Mouse (Mus musculus) cerebellum, adult 2 months (tissue): ENCODE results near the gene Sun5. TPM values are rescaled to one million over a fixed set of nuclear protein-coding genes. Genes with fewer than 3 reads are reported as not detected.
A peak's percentile ranks its signal among the peaks of the same experiment; 100 is the strongest.

Source experiments
- DNase-seq, 2 experiments: peaks; one replicate each; pipeline ENCODE4 v3.0.0; 2021
- H3K27ac ChIP-seq: fragments of 200-500 bp; 2 replicates; pipeline ENCODE4 v1.5.1; 2012; ENCODE audit warnings: low read length, control low read depth, inconsistent platforms; ENCODE audit not compliant: insufficient read depth
- H3K27me3 ChIP-seq: fragments of 200-500 bp; 2 replicates; pipeline ENCODE4 v1.6.1; 2012; ENCODE audit warnings: inconsistent platforms, mild to moderate bottlenecking, low read length, moderate library complexity; ENCODE audit not compliant: control insufficient read depth, insufficient read depth
- H3K4me1 ChIP-seq: fragments of 200-500 bp; 2 replicates; pipeline ENCODE4 v1.6.1; 2011; ENCODE audit warnings: low read length; ENCODE audit not compliant: control insufficient read depth, insufficient read depth
- H3K4me3 ChIP-seq: fragments of 200-500 bp; replicated peaks from 2 replicates; pipeline ENCODE3; 2011; ENCODE audit warnings: mild to moderate bottlenecking, low read depth, low read length, control low read depth; ENCODE audit not compliant: insufficient read depth
- CTCF ChIP-seq: fragments of 200-500 bp; IDR thresholded peaks from 2 replicates; pipeline ENCODE4 v1.5.1; 2011; ENCODE audit warnings: low read depth, mild to moderate bottlenecking, control low read depth, low read length, moderate library complexity, borderline replicate concordance; ENCODE audit not compliant: insufficient read depth
- POLR2A ChIP-seq: fragments of 200-500 bp; IDR thresholded peaks from 2 replicates; pipeline ENCODE4 v1.6.1; 2011; ENCODE audit warnings: low read length, control low read depth, borderline replicate concordance; ENCODE audit not compliant: insufficient read depth
- WGBS: fragments of 180-500 bp; shearing (Covaris S2); methylation state at CpG from one replicate; pipeline ENCODE4 v1.1.7; 2018; 5-methylcytosine and 5-hydroxymethylcytosine counted together
- polyA plus RNA-seq: library from polyadenylated mRNA; depleted of rRNA; stranded (reverse); fragments of >200 nt; gene quantifications from 2 replicates; pipeline ENCODE4 v1.2.3, GENCODE M21; 2012; rRNA removed

Sun5 gene
- polyA plus RNA-seq = not detected in 2 replicates

DNA sequence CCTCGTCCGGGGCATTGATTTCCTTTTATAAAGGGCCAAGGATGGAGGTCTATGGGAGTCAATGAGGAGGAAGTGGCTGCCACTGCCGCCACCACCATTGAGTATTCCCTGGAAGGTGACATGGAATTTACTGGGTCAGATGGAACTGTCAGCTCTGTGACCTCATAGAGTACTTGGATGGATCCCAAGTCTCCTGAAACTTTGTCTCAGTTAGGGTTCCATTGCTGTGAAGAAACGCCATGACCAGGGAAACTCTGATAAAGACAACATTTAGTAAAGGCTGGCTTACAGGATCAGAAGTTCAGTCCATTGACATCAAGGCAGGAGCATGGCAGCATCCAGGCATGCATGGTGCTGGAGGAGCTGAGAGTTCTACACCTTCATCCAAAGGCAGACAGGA is at the start of gene Sun5:
Gene Sun5, minus strand, starts transcription at position 101 of the 400 bp plus-strand sequence.
- TF ChIP-seq CTCF = no peak
- TF ChIP-seq POLR2A = no peak

DNA sequence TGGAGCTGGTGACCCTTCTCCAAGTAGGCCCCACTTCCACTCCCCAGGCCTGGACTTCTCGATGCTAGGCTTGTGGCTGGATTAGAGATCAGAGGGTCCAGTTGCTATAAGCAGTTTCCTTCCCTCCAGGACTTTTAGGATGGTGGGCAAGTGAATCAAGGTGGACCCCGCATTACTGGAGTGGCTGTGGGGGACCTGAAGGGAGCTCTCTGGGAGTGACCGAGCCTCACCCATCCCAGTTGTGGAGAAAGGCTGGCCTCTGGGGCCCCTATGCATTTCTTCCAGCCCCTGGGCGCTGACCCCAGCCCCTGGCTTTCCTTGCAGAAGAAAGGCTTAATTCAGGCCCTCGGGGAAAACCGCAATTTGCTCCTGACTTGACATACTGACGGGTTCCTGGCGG is 47.0 kb upstream of the Sun5 start, which contains the start of gene Bpifb3:
Gene Bpifb3, plus strand, starts transcription at position 301 of the 400 bp plus-strand sequence.
- Histone ChIP-seq H3K27ac (no peak within 1 kb of the TSS), H3K4me3 (no peak within 1 kb of the TSS), H3K27me3 (no peaks in the 10 kb centered on the region), H3K4me1 (peaks cover 13% of the 10 kb centered on the region)
- DNase-seq = no peak
- TF ChIP-seq CTCF (no peak), POLR2A (no peak)
- WGBS = 70% methylated on average over 8 of the region's 8 CpGs

More for the DNA sequence above, at the start of gene Sun5:
- WGBS = 85% methylated on average over 4 of the region's 4 CpGs
- H3K27ac ChIP-seq = no peak within 1 kb of the TSS
- H3K4me3 ChIP-seq = no peak within 1 kb of the TSS
- no peaks in the 10 kb centered on the region for H3K4me1 ChIP-seq
- no peaks in the 10 kb centered on the region for H3K27me3 ChIP-seq
- no peak for DNase-seq

DNA sequence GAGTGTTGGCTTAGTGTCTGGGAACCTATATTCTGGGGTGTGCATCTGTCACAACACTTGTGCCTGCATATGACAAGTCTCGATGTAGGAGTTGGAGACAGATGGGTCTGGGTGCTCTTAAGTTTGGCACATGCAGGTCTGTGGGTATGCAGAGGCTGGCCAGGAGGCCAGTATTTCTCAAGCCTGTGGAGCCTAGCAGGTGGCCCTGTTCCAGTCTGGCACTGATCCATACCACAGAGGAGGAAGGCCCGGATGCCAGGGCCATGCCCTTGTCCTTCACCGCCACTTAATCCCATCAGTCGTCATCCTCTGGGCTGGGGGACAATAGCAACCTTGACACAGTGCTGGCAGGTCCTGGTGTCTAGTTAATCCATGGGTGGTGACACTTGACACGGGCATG is 43.3 kb upstream of the Sun5 start:
- peak in 1 of 2 experiments; percentile 17 for DNase-seq
- H3K4me3 ChIP-seq = no peak overlapping the region
- no peak overlapping the region for H3K27ac ChIP-seq
- peaks cover 13% of the 10 kb centered on the region for H3K4me1 ChIP-seq
- no peaks in the 10 kb centered on the region for H3K27me3 ChIP-seq
- 13% methylated on average over 5 of the region's 5 CpGs for WGBS
- TF ChIP-seq CTCF (no peak), POLR2A (no peak)

DNA sequence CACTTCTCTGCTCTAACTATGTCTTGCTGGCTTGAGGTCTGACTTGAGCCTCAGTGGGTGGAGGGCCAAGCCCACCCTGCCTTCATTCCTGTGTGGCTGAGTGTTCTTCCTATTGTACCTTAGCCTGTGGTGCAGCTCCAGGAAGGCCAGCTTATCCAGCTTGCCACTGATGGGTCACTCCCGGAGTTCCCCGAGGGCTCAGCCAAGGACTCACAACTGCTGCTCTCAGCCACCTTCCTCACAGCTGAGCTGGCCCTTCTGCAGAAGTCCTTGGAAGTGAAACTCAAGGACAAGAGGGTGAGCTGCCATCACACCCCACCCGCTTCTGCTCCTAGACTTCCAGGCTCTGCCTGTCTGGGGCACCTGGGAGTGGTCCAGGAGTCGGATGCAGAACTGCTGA is 35.7 kb upstream of the Sun5 start:
- H3K27ac ChIP-seq = no peak overlapping the region
- TF ChIP-seq POLR2A (no peak), CTCF (no peak)
- H3K4me3 ChIP-seq = no peak overlapping the region
- no peaks in the 10 kb centered on the region for H3K27me3 ChIP-seq
- peaks cover 16% of the 10 kb centered on the region for H3K4me1 ChIP-seq
- DNase-seq = no peak
- WGBS = 90% methylated on average over 4 of the region's 4 CpGs

DNA sequence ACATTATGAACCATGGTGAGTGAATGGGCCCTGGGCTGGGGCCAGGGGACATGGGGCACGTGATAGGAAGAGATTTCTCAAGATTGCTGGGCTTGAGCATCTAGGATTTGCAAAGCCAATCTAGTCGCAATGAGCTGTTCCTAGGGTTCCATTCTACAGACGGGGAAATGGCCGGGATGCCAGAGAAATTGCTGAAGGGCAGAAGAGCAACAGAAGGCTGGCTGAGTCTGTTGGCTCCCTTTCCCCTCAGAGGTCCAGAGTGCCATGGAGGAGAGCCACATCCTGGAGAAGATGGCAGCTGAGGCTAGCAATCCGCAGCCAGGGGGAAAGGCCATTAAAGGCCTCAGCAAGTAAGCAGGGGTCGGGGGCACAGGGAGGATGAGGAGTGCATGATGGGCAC is 31.8 kb upstream of the Sun5 start:
- Histone ChIP-seq H3K4me1 (peaks cover 26% of the 10 kb centered on the region), H3K27ac (no peak overlapping the region), H3K27me3 (no peaks in the 10 kb centered on the region), H3K4me3 (no peak overlapping the region)
- no peak for TF ChIP-seq CTCF
- TF ChIP-seq POLR2A = no peak
- DNase-seq = peak; percentile 64 to 81
- WGBS = 13% methylated on average over 6 of the region's 6 CpGs

DNA sequence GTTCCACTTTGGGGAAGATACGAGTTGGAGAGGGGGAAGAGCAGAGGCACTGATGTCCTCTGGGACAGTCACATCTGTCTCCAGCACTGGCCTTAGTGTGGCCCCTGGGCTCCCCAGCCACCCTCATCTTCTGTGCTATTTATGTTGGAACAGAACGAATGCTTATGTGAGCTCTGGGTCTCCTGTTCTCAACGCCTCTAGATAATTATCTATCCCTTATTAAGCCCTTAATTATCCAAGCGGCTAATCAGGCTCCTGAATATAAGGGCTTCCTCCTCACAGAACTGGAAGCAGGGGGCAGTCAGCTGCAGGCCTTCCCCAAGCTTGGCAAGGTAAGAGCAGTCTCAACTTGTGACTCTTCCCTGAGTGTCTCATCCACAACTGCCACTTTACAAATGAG is 29.2 kb upstream of the Sun5 start, which contains the start of gene Bpifb6:
Gene Bpifb6, plus strand, starts transcription at position 301 of the 400 bp plus-strand sequence.
- H3K4me3 ChIP-seq = no peak within 1 kb of the TSS
- peaks cover 26% of the 10 kb centered on the region for H3K4me1 ChIP-seq
- no peak within 1 kb of the TSS for H3K27ac ChIP-seq
- no peak for DNase-seq
- no peak for TF ChIP-seq CTCF
- no peak for TF ChIP-seq POLR2A
- no peaks in the 10 kb centered on the region for H3K27me3 ChIP-seq
- 94% methylated on average over 4 of the region's 4 CpGs for WGBS

DNA sequence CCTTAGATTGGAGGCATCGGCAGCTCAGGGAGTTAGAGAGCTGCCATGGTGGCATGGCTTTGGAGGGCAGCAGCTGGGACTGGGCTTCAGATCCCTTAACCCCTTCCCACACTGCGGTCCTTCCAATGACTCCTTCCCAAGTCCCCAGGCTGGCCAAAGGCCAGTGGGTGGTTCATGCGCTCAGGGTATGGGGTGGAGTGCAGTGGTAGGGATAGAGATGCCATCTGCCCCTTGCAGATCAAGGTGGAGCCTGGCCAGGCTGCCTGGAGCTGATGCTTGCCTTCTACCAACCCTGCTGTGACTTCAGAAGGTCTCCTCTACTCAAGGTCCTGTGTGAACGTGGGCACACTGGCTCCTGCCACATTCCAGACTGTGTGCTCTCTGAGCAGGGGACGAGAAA is 28.2 kb upstream of the Sun5 start:
- peaks cover 26% of the 10 kb centered on the region for H3K4me1 ChIP-seq
- no peak overlapping the region for H3K27ac ChIP-seq
- no peaks in the 10 kb centered on the region for H3K27me3 ChIP-seq
- no peak overlapping the region for H3K4me3 ChIP-seq
- TF ChIP-seq POLR2A (no peak), CTCF (no peak)
- 36% methylated on average over 5 of the region's 5 CpGs for WGBS
- peak in 1 of 2 experiments; percentile 32 for DNase-seq

DNA sequence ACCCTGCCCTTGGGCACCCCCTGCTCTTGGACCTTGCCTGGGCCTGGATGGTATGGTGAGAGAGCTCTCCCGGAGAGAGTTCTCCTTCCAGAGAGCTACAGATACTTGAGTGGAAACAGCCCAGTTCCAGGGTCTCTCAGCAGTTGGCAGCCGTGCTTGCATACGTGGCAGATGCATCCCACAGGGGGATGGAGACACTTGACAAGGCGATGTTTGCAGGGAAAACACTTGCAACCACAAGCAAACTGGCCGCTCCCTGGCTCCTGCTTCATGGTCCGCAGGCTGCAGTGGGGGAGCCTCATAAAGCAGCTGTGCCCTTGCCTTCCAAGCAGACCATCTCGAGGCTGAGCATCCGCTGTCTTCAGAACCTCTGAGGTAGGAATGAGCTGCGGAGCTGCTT is 3.9 kb upstream of the Sun5 start, which contains the start of gene Bpifb2:
Gene Bpifb2, plus strand, starts transcription at position 301 of the 400 bp plus-strand sequence.
- TF ChIP-seq POLR2A = no peak
- DNase-seq = no peak
- Histone ChIP-seq H3K27me3 (no peaks in the 10 kb centered on the region), H3K4me3 (no peak within 1 kb of the TSS), H3K4me1 (no peaks in the 10 kb centered on the region), H3K27ac (no peak within 1 kb of the TSS)
- 64% methylated on average over 9 of the region's 9 CpGs for WGBS

DNA sequence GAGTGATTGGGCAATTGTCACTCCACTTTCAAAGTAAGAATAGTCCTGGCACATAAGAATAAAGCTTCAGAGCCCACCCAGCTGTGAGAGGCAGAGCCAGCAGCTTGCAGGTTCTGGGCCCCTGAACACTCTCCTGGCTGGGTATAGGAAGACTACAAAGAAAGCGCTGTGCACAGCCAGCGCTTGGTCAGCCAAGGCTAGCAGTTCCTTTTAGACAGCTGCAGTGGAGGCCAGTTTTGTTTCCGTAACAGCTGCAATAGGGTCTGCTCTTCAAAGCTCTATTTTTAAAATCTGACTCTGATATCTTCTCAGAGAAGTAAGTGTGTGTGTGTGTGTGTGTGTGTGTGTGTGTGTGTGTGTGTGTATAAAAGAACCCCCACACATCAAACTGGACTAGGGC is 8.9 kb downstream of the Sun5 start:
- Histone ChIP-seq H3K4me1 (peaks cover 26% of the 10 kb centered on the region), H3K4me3 (no peak overlapping the region), H3K27me3 (no peaks in the 10 kb centered on the region), H3K27ac (no peak overlapping the region)
- no peak for DNase-seq
- TF ChIP-seq CTCF (no peak), POLR2A (no peak)
- WGBS = 84% methylated on average over 3 of the region's 3 CpGs
